Mouse (Mus musculus): ENCODE measurements around the gene Abca13.
"Not testable (repeated sequence)": the region's sequence is repeated elsewhere in the genome, so short reads cannot be mapped to it uniquely, and the experiment has no call there.

The Abca13 gene

DNA sequence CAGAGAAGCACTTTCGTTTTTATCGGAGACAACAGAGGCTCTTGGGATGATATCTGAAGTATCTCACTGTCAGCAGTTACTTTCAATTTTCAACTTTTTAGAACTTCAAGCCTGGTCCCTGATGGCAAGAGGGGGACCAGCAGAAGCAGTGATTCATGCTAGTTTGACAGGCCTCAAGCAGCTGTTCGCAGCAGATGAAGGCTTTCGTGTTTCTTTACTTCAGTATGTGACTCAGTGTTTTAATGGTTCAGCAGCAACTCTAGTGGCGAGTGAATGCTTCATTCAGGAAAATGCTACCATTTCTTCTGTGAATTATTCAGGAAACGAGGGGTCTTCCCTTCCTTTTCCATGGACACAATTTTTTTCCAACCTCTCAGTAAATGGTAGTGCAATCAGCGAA, 99.4 kb downstream of the Abca13 start:
- no peak for DNase-seq (ENCODE audit: low spot score)

GRCm38 (mm10) chr11:9299615-9300014, 107.9 kb downstream of the Abca13 start:
- no peak for DNase-seq (ENCODE audit: low spot score)

GRCm38 (mm10) chr11:9305450-9305849, 113.7 kb downstream of the Abca13 start:
- no peak for DNase-seq (ENCODE audit: low spot score)

DNA sequence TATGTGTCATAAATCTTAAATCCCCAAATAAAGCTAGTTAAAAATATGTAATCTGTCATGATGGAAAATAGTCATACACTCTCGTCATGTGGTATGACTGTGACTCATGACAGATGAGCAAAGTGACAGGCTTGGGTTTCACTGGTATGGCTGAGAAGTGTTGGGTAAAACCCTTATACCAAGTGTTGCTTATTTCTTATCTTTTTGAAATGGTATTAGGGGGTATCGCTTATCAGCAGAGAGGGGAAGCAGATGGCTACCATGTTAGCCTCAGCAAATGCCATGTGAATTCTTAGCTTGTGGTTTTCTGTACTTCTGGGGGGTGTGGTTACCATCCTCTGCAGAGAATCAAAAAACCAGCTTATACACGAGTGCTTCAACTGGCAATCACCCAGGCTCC, 124.8 kb downstream of the Abca13 start:
- no peak for DNase-seq (ENCODE audit: low spot score)

GRCm38 (mm10) chr11:9317076-9317929, 125.6 kb downstream of the Abca13 start:
- peak; percentile 51 for DNase-seq (ENCODE audit: low spot score)

GRCm38 (mm10) chr11:9338151-9338550, 146.4 kb downstream of the Abca13 start:
- no peak for DNase-seq (ENCODE audit: low spot score)

DNA sequence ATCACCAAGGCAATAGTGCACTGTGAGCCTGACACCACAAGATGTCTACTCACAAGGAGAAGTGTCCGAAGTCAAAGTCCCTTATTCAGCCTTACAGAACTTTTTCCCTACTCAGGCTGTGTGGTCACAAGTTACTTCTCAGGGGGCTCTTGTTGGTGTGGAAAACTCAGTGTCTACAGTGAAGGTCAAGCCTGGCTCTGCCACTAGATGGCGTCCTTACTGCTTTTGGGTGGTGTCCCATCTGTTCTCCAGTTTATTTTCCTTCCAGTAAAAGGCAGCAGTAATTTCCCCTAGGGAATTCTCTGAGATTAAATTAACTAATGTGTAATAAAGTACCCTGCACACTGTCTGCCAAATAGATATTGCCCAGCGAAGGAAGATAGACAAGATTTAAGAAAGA, 156.0 kb downstream of the Abca13 start:
- no peak for DNase-seq (ENCODE audit: low spot score)

- no peak for DNase-seq (ENCODE audit: low spot score)
Observed at GRCm38 (mm10) chr11:9373160-9373559, 181.4 kb downstream of the Abca13 start.

DNA sequence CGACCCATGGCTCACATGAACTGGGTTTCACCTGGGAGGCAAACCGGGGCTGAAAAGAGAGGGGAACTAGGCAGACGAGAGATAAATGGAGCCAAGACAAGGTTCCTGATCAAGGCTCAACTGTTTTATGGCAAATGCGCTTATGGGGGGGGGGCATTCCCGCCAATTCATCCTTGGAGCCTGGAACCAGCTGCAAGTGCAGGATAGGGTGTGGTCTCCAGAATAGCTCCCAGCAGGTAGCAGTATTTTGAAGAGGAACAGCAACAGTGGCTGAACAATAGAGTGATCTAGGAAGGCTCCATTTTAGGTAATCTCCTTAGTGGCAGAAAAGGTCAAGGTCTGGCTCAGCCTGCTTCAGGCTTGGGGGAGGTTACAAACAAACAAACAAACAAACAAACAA, 182.7 kb downstream of the Abca13 start:
- DNase-seq (ENCODE audit: low spot score), result not testable (repeated sequence)

DNA sequence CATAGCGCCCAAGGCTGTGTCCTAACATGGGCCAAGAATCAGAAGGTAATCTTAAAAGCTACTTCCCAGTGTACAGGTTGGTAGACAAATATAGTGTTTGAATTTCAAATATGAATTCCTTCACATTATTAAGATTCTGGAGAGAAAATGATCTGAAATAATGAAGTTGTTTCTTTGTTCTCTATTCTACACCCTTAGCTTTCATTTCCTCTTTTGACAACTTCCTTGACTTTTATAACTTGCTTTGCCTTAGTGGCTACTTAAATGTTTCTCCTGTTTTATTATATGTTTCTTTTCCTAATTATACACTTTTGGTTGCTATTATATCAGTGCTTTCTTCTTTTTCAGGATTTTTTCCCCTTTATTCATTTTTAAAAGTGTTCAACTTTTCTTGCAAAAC, 196.8 kb downstream of the Abca13 start:
- no peak for DNase-seq (ENCODE audit: low spot score)

DNA sequence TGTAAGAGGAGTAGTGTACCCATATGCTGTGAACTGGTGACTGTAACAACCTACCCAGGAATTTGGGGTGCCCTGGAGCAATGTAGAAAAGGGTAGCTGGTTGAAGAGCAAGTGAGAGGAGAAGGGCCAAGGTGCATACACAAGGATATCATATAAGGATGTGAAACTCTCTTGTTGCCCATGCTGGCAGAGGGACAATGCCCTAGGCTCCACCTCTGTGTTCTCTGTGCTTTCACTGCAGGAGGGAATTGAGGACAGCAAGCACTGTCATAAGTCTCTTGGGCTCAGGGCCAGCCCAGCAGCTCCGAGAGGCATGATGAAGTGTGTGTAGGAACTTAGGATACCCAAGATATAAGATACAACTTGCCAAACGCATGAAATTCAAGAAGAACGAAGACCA, 225.2 kb downstream of the Abca13 start:
- no peak for DNase-seq (ENCODE audit: low spot score)

GRCm38 (mm10) chr11:9420205-9420604, 228.5 kb downstream of the Abca13 start:
- no peak for DNase-seq (ENCODE audit: low spot score)

- no peak for DNase-seq (ENCODE audit: low spot score)
Observed at GRCm38 (mm10) chr11:9427411-9427810, 235.7 kb downstream of the Abca13 start.

GRCm38 (mm10) chr11:9432807-9433206, 241.1 kb downstream of the Abca13 start:
- no peak for DNase-seq (ENCODE audit: low spot score)

GRCm38 (mm10) chr11:9436617-9437016, 244.9 kb downstream of the Abca13 start:
- DNase-seq (ENCODE audit: low spot score), result peak; percentile 5

GRCm38 (mm10) chr11:9439781-9440180, 248.0 kb downstream of the Abca13 start:
- DNase-seq (ENCODE audit: low spot score), result no peak

DNA sequence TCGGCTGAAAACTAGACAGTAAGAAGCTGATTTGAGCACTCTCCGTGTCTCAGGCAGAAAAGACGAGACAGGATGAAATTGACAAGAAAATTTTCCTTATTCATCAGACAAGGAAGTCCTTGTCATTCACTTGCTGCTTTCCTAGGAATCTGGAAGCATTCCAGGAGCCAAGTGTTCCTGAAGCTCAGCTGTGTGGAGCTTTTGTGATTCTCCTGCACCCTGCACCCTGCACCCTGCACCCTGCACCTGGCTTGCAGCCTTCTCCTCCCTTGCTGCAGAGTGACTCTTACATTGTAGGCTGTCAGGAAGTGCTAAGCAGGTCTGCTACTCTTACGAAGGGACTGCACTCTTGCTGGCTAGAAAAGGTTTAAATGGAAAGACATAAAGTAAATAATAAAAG, 249.4 kb downstream of the Abca13 start:
- no peak for DNase-seq (ENCODE audit: low spot score)

- no peak for DNase-seq (ENCODE audit: low spot score)
Observed at GRCm38 (mm10) chr11:9472400-9472799, 280.7 kb downstream of the Abca13 start.

DNA sequence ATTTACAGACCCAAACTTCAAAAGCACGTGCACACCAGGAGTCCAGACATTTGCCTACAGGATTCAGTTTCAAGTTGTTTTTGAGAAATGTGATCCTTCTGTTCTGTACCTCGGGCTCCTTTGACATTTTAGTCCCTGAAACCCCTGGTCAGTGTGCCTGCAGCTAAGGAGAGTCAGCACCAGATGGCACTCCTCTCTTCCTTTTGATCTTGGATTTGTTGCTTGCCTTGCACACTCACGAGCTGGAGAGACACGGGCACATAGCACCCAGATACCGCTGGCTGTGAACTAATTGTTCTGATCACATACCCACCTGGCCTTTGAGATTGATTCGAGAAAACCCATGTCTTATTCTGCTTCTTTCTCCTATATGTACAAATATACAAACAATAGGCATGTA, 289.8 kb downstream of the Abca13 start:
- no peak for DNase-seq (ENCODE audit: low spot score)

- DNase-seq (ENCODE audit: low spot score), result no peak
Observed at GRCm38 (mm10) chr11:9500326-9501142, 308.8 kb downstream of the Abca13 start.

- not testable (repeated sequence) for DNase-seq (ENCODE audit: low spot score)
Observed at GRCm38 (mm10) chr11:9514966-9515365, 323.2 kb downstream of the Abca13 start.

GRCm38 (mm10) chr11:9528556-9528955, 336.8 kb downstream of the Abca13 start:
- DNase-seq (ENCODE audit: low spot score), result peak; percentile 11

DNA sequence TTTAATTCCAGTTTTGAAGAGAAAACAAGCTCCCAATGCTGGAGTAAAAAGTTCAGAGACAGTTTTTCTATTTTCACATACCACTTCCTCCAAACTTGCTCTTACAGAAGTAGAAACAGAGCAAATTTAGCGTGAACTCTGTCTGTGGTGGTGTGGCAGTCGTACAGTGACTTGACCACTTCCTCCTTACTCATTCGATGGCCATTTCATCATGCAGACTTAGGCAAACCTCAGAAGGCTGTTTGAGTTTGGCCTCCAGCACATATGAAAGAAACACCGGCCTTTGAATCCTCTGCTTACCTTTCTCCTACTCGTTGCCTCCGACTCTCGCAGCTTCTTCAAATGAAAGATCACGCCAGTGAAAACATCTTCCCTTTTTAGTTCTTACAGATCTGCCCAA, 340.0 kb downstream of the Abca13 start:
- DNase-seq (ENCODE audit: low spot score), result no peak

Data from MN1 (cell line).